Mouse (Mus musculus): ENCODE data around the gene Trpc6.

The Trpc6 gene

DNA sequence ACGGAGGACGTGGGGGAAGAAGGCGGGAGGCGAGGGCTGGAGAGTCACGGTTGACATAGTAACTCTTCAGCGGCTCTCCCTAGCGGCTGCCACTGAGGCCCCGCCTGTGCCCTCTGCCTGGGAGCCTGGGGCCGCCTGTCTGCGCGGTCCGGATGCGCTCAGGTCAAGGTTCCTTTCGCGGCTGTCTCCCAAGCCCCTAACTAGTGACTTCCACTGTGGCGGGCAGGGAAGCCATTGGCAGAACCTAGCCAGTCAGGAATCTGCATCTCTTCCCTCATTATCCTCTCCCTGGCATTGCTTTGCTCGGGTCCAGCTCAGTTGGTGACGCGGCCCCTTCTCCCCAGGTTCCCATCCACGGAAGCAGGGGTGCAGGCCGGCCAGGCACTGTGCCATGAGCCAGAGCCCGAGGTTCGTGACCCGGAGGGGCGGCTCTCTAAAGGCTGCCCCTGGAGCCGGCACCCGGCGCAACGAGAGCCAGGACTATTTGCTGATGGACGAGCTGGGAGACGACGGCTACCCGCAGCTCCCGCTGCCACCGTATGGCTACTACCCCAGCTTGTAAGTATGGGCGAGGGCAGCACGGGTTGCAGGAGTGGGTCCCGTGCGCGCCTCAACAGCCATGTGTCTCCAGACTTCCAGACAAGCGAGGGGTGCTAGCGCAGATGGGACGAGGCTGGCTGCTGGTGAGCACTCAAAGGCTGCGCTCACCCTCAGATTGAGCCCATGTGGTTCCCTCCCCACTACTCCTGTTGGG, at the start of gene Trpc6:
Gene Trpc6, plus strand, starts transcription at position 102 of the 754 bp plus-strand sequence.
- DNase-seq, result peak; percentile 32 to 64

DNA sequence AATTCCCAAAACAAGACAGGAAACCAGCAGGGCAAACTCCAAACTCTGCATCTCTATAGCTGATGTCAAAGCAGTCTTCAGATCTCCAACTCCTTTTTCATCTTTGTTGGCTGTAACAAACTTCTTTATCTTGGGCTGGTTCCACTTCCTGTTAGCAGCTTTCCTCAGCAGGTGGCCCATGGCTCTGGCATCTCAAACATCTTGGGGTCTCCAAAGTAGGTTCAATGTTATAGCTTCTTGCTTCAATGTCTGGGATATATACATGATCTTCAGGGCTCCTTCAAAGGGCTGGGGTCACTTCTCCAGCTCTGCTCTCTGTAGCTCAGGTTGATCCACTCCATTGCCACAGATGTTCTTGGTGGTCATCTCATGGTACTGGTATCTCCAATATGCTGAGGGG, 23.0 kb upstream of the Trpc6 start:
- no peak for DNase-seq

DNA sequence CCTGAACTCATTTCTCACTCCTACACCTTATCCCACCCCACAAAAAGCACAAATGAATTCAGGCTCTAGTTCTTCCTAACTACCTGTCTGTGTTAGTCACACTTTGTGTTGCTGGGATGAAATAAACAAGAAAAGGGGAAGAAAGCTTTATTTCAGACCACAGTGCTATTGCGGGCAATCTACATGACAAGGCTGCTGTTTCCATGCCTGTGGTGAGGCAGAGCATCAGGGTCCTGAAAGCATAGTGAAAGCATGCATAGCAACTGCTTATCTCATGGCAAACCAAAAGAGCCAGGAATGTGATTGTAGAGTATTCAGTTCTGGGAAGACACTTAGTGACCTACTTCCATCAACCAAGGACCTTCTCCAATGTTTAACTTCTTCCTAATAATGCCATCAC, 10.3 kb upstream of the Trpc6 start:
- DNase-seq, result no peak

GRCm38 (mm10) chr9:8545236-8545635, 1.3 kb downstream of the Trpc6 start:
- DNase-seq, result no peak

- DNase-seq, result no peak
Observed at GRCm38 (mm10) chr9:8558574-8558973, 14.6 kb downstream of the Trpc6 start.

- no peak for DNase-seq
Observed at GRCm38 (mm10) chr9:8592618-8593017, 48.7 kb downstream of the Trpc6 start.

GRCm38 (mm10) chr9:8597089-8597488, 53.1 kb downstream of the Trpc6 start:
- DNase-seq, result no peak

DNA sequence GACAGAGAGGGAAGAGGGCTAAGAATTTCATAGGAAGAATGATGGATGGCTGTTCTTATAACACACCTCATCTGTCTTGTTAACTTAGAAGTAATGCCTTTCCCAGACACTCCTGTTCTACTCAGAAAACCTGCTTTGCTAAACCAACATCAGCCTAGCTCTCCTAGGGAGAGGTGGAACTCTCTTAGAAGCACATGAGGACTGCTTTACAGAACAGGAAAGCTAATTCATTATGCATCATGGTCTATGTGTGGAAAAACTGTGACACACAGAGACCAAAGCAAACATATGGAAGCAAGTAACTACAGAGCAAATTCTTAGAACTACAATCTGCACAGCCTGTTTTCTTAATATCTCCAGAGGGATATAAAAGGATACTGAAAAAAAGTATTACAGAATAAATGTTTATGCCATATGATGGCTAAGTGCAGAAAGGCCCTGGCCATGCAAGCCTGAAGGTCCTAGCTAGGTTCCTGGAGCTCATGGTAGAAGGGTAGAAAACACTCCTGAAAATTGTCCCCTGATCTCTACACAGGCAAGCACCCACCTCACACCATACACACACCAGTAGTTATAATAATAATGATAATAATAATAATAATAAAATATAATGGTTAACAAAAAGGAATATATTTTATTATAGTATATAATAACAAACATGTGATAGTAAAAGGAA, 63.0 kb downstream of the Trpc6 start:
- no peak for DNase-seq

- no peak for DNase-seq
Observed at GRCm38 (mm10) chr9:8634344-8634743, 90.4 kb downstream of the Trpc6 start.

DNA sequence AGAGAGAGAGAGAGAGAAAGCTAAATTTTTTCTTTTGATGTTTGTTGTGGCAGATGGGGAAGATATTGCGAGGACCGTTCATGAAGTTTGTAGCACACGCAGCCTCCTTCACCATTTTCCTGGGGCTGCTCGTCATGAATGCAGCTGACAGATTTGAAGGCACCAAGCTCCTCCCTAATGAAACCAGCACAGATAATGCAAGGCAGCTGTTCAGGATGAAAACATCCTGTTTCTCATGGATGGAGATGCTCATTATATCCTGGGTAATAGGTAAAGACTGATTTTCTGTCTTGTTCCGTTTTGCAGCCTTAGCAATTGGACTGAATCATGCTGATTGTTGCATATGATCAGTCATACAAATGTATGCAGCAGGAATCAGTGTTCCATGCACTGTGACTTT, 99.5 kb downstream of the Trpc6 start:
- no peak for DNase-seq

- no peak for DNase-seq
Observed at GRCm38 (mm10) chr9:8655347-8655746, 111.4 kb downstream of the Trpc6 start.

GRCm38 (mm10) chr9:8672944-8673343, 129.0 kb downstream of the Trpc6 start:
- no peak for DNase-seq

DNA sequence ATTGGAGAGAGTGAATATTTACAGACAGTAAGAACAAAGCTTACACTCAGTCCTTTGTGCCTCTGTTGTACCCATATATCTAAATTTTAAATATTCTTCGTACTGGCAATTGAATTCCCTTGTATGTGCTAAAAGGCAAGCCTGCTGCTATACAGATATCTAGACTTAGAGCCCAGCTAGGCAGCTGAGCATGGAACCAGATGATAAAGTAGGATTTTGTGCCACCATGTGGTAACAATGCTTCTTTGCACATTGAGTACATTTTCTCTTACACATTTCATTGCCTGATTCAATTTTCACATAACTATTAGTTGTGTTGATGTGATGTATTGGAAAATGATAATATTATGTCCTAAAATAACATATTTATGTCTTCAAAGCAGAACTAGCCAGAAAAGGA, 132.7 kb downstream of the Trpc6 start:
- no peak for DNase-seq

GRCm38 (mm10) chr9:8693177-8693576, 149.2 kb downstream of the Trpc6 start:
- no peak for DNase-seq

DNA sequence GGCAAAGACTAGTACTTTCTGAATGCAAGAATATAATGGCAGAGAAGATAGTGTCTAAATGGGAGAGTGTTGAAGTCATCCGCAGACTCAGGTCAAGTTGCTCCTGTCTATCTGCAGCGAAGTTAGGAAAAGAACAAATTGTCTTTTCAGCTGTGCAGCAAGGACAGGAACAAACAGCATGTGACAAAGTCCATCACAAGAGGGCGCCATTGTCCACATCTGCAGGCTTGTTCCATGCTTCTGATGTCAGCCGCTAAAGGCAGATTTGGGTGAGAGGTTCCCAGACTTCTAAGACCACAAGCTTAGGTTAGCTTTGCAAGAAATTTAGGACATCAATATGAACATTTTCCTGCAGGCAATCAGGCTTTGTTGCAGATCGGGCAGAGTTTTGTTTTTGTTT, 156.7 kb downstream of the Trpc6 start:
- DNase-seq, result peak; percentile 67 to 84

DNA sequence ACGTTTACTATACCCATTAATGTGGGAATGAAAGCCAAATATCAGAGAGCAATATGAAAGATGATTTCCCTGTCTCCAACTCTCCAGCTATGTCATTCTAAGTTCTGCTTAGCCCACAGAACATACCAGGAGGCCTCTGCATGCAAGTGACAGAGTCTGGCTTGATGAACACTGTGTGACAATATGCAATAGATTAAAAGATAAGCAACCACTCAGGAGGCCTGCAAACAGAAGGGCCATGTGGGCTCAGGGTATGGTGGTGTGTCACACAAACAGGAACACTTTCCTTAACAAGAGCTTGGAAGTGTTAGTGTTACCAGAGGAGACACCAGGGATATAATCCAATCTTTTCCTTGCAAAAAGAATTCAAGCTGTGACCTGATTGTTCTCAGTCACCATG, 159.6 kb downstream of the Trpc6 start:
- DNase-seq, result no peak

DNA sequence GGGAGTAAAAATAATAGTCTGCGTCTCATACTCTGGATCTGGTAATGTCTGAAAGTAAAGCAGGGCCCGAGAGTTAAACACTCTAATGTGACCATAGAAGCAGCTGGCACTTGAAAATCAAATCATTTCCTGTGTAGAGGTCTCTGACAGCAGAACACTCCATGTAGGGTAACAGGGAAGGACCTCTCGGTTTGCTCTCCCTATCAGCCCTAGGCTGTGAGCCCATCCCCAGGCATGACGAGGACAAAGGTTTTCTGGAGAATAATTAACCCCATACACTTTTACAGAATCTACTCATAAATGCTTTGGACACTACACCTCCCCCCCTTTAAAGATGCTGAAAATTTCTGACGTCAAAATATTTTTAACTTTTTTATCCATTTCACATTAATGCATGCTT, 160.0 kb downstream of the Trpc6 start:
- DNase-seq, result no peak

DNA sequence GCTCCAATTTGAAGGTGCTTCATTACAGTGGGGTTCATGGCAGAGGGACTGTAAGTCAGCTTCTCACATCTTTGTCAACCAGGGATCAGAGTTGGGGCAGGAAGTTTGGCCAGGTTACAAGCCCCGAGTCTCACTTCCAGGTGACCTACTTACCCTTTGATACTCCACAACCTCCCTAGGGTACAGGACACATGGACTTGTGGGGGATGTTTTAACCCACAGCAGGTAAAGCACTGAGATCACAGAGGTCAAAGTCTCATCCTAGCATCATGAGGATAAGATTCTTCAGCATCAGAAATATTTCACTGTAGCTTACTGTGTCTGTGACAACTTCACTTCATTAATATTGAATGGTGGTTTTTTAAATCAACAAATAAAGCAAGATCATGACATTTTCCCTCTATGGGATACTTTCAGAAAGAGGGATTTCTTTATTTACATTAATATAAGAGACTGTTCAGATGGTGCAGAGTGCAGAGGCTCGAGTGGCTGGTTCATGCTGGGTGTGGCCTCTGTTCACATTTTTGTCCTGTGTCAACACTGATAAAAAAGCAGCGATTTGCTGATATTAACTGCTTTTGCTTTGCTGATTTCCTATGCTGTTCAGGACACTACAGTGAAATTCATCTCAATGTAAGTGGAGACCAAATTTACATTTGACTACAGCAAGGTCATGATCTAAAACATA, 166.3 kb downstream of the Trpc6 start:
- no peak for DNase-seq

- no peak for DNase-seq
Observed at GRCm38 (mm10) chr9:8719017-8719416, 175.1 kb downstream of the Trpc6 start.

GRCm38 (mm10) chr9:8729056-8729455, 185.1 kb downstream of the Trpc6 start:
- DNase-seq, result no peak

Data from kidney, postnatal 25 days (tissue).